Mouse (Mus musculus) liver, embryonic 12.5 days (tissue): ENCODE results near the gene Crybb1. TPM values are rescaled to one million over a fixed set of nuclear protein-coding genes. Genes with fewer than 3 reads are reported as not detected.

Experiments used
- ATAC-seq: fragments of 200-750 bp; cut with Nextera tagmentation; 2 replicates; pipeline ENCODE4 v1.8.0; 2017; ENCODE audit warnings: moderate number of reproducible peaks, mild to moderate bottlenecking, moderate library complexity
- H3K27ac ChIP-seq: fragments of 300-500 bp; sonication (generic); 2 replicates; pipeline ENCODE4 v1.5.1; 2016; ENCODE audit warnings: mild to moderate bottlenecking
- H3K27me3 ChIP-seq: fragments of 300-500 bp; sonication (generic); replicated peaks from 2 replicates; pipeline ENCODE4 v1.6.1; 2016; ENCODE audit warnings: mild to moderate bottlenecking, moderate library complexity
- H3K36me3 ChIP-seq: fragments of 300-500 bp; sonication (generic); 2 replicates; pipeline ENCODE4 v1.6.1; 2016; ENCODE audit warnings: mild to moderate bottlenecking, moderate library complexity
- H3K4me1 ChIP-seq: fragments of 300-500 bp; sonication (generic); 2 replicates; pipeline ENCODE4 v1.6.1; 2016
- H3K4me2 ChIP-seq: fragments of 300-500 bp; sonication (generic); 2 replicates; pipeline ENCODE4 v1.6.1; 2016; ENCODE audit warnings: mild to moderate bottlenecking, moderate library complexity
- H3K4me3 ChIP-seq: fragments of 300-500 bp; sonication (generic); 2 replicates; pipeline ENCODE4 v1.5.1; 2016; ENCODE audit warnings: mild to moderate bottlenecking, moderate library complexity
- H3K9ac ChIP-seq: fragments of 300-500 bp; sonication (generic); 2 replicates; pipeline ENCODE4 v1.6.1; 2016; ENCODE audit warnings: mild to moderate bottlenecking, moderate library complexity
- H3K9me3 ChIP-seq: fragments of 300-500 bp; sonication (generic); replicated peaks from 2 replicates; pipeline ENCODE4 v1.6.1; 2016; ENCODE audit warnings: mild to moderate bottlenecking, moderate library complexity
- WGBS: fragments of 180-500 bp; shearing (Covaris S2); methylation state at CpG from one replicate; pipeline ENCODE4 v1.1.7; 2016; ENCODE audit not compliant: insufficient replicate concordance; 5-methylcytosine and 5-hydroxymethylcytosine counted together
- polyA plus RNA-seq: library from polyadenylated mRNA; unstranded; fragments of >200 nt; fragmentation: Nextera tagmentation; extraction: Ambion mirVana; gene quantifications from 2 replicates; pipeline ENCODE4 v1.2.1, GENCODE M21; 2016

Gene Crybb1
- polyA plus RNA-seq, 1 experiment from 2014 or later, result 0.15 TPM

- WGBS, result 58% methylated on average over 22 of the region's 22 CpGs
- H3K27ac ChIP-seq, result no peak overlapping the region
- no peak for ATAC-seq
- 0 out of 2 replicates have a peak, but pooled peaks cover 11% of the 10 kb centered on the region for H3K27me3 ChIP-seq
- no peak overlapping the region for H3K4me2 ChIP-seq
- H3K9ac ChIP-seq, result no peak overlapping the region
- H3K36me3 ChIP-seq, result no peaks in the 10 kb centered on the region
- H3K4me1 ChIP-seq, result peaks cover 40% of the 10 kb centered on the region
- no peak overlapping the region for H3K4me3 ChIP-seq
- H3K9me3 ChIP-seq, result no peaks in the 10 kb centered on the region
Measured at GRCm38 (mm10) chr5:112217031-112217430, 38.6 kb upstream of the Crybb1 start.

GRCm38 (mm10) chr5:112218679-112219078 is 36.9 kb upstream of the Crybb1 start:
- Histone ChIP-seq H3K4me1 (peaks cover 38% of the 10 kb centered on the region), H3K4me2 (no peak overlapping the region), H3K9me3 (no peaks in the 10 kb centered on the region), H3K9ac (no peak overlapping the region), H3K36me3 (no peaks in the 10 kb centered on the region), H3K27ac (no peak overlapping the region), H3K4me3 (no peak overlapping the region), H3K27me3 (peaks cover 17% of the 10 kb centered on the region; the same call in 1 of the 2 replicates)
- WGBS, result 58% methylated on average over 4 of the region's 4 CpGs
- ATAC-seq, result no peak

DNA sequence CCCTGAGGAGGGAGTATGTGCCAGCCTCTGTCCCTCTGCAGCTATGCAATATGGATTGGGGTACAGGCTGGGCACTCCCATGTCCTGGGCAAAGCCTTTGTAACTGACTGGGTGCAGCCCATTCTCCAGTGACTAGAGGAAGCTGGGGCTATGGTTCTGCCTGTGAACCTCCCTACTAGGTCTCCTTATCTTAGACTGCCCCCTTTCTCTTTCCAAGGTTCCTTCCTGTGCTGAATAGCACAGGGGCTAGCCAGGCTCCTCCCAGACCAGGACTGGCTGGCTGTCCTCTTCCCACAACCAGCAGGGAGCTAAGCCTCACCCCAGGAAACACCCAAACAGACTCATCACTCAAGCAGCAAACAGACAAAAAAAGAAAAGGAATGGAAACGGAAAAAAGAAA is 36.2 kb upstream of the Crybb1 start:
- Histone ChIP-seq H3K27ac (no peak overlapping the region), H3K27me3 (peaks cover 23% of the 10 kb centered on the region), H3K4me2 (no peak overlapping the region), H3K4me3 (no peak overlapping the region), H3K9me3 (no peaks in the 10 kb centered on the region), H3K4me1 (peaks cover 31% of the 10 kb centered on the region), H3K36me3 (no peaks in the 10 kb centered on the region), H3K9ac (no peak overlapping the region)
- ATAC-seq, result 0 out of 2 replicates have a peak, but pooled peaks have one; percentile 48
- 5% methylated on average over 1 of the region's 1 CpGs for WGBS

DNA sequence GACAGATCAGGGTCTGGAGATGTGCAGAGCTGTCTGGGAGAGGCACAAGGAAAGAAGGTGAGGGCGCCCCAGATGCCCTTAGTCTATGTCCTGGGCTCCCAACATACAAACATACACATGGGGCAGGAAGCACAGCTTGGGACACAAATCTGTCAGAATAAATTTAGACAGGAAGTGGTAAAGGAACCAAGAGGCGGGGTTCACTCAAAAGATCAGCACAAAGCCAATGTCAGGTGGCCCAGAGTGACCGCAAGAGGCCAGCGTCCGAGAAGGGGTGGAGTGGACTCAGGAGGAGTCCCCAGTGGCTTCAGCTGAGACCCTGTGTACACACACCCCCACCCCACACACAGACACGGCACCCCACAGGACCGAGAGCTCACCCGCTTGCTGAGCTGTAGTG is 35.4 kb upstream of the Crybb1 start:
- no peak overlapping the region for H3K4me2 ChIP-seq
- no peaks in the 10 kb centered on the region for H3K9me3 ChIP-seq
- H3K9ac ChIP-seq, result no peak overlapping the region
- H3K27ac ChIP-seq, result no peak overlapping the region
- H3K36me3 ChIP-seq, result no peaks in the 10 kb centered on the region
- no peak overlapping the region for H3K4me3 ChIP-seq
- WGBS, result 38% methylated on average over 8 of the region's 8 CpGs
- peaks cover 27% of the 10 kb centered on the region for H3K4me1 ChIP-seq
- ATAC-seq, result no peak
- H3K27me3 ChIP-seq, result peaks cover 31% of the 10 kb centered on the region

DNA sequence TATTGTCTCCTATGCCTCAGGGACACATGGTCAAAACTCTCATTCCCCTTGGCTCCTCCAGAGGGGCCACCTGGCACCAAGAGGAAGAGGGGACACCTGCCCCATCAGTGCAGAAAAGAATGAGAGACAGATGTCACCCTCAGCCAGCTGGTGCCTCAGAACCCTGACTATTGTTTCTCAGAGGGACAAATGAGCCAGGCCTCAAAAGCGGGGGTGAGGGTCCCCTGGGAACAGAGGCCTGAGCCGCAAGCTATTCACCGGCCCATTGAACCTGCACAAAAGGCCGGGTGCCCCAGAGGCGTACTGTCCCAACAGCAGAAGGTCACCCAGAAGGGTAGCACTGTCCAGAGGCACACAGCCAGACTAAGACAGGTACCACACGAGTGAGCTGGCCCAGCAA is 30.0 kb upstream of the Crybb1 start:
- H3K36me3 ChIP-seq, result no peaks in the 10 kb centered on the region
- WGBS, result 61% methylated on average over 6 of the region's 6 CpGs
- H3K9me3 ChIP-seq, result no peaks in the 10 kb centered on the region
- H3K27ac ChIP-seq, result no peak overlapping the region
- H3K4me3 ChIP-seq, result no peak overlapping the region
- H3K4me1 ChIP-seq, result peaks cover 8% of the 10 kb centered on the region
- no peak overlapping the region for H3K4me2 ChIP-seq
- ATAC-seq, result no peak
- no peak overlapping the region for H3K9ac ChIP-seq
- H3K27me3 ChIP-seq, result peaks cover 78% of the 10 kb centered on the region

- Histone ChIP-seq H3K27ac (no peak overlapping the region), H3K27me3 (peaks cover 89% of the 10 kb centered on the region), H3K4me3 (0 out of 2 replicates have a peak overlapping the region, but pooled peaks have one; percentile 1), H3K36me3 (no peaks in the 10 kb centered on the region), H3K9ac (no peak overlapping the region), H3K4me1 (peaks cover 7% of the 10 kb centered on the region), H3K4me2 (peak overlapping the region; percentile 39), H3K9me3 (no peaks in the 10 kb centered on the region)
- ATAC-seq, result no peak
- 2% methylated on average over 30 of the region's 30 CpGs for WGBS
Measured at GRCm38 (mm10) chr5:112227354-112227753, 28.3 kb upstream of the Crybb1 start.

DNA sequence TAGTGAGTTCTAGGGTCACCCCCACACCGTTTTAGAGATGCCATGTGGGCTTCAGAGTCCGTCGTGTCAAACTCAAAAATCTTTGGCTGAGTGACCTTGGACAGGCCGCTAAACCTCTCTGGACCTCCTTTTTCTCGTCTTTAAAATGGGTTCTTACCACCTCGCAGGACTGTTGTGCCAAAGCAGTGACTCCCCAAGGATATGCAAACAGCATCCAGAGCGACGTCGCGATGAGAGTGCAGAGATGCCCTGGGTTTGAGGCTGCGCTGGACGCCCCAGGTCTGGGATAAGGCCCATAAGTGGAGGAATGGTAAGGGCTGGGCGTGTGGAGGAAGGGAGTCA is 27.7 kb upstream of the Crybb1 start:
- Histone ChIP-seq H3K27ac (no peak overlapping the region), H3K36me3 (no peaks in the 10 kb centered on the region), H3K27me3 (peaks cover 89% of the 10 kb centered on the region), H3K4me1 (peaks cover 7% of the 10 kb centered on the region), H3K9me3 (no peaks in the 10 kb centered on the region), H3K9ac (no peak overlapping the region), H3K4me2 (peak overlapping the region; percentile 33; the same call in 1 of the 2 replicates), H3K4me3 (no peak overlapping the region)
- WGBS, result 5% methylated on average over 13 of the region's 13 CpGs
- ATAC-seq, result no peak

GRCm38 (mm10) chr5:112228240-112229076 is 27.2 kb upstream of the Crybb1 start:
- Histone ChIP-seq H3K4me2 (peak overlapping the region; percentile 33), H3K4me3 (peak overlapping the region; percentile 15; the same call in 1 of the 2 replicates)

GRCm38 (mm10) chr5:112235806-112236205 is 19.8 kb upstream of the Crybb1 start:
- no peak overlapping the region for H3K4me2 ChIP-seq
- H3K36me3 ChIP-seq, result no peaks in the 10 kb centered on the region
- WGBS, result 61% methylated on average over 5 of the region's 5 CpGs
- no peak overlapping the region for H3K9ac ChIP-seq
- H3K4me3 ChIP-seq, result no peak overlapping the region
- H3K4me1 ChIP-seq, result peaks cover 15% of the 10 kb centered on the region
- no peak for ATAC-seq
- H3K27ac ChIP-seq, result no peak overlapping the region
- no peaks in the 10 kb centered on the region for H3K9me3 ChIP-seq
- H3K27me3 ChIP-seq, result peaks cover 53% of the 10 kb centered on the region

More at GRCm38 (mm10) chr5:112228240-112229076, 27.2 kb upstream of the Crybb1 start:
- Histone ChIP-seq H3K27me3 (peaks cover 85% of the 10 kb centered on the region), H3K4me1 (peaks cover 7% of the 10 kb centered on the region), H3K36me3 (no peaks in the 10 kb centered on the region), H3K27ac (no peak overlapping the region), H3K9ac (no peak overlapping the region), H3K9me3 (no peaks in the 10 kb centered on the region)
- WGBS, result 3% methylated on average over 57 of the region's 57 CpGs
- ATAC-seq, result no peak

GRCm38 (mm10) chr5:112236631-112237030 is 19.0 kb upstream of the Crybb1 start:
- 62% methylated on average over 2 of the region's 2 CpGs for WGBS
- Histone ChIP-seq H3K4me2 (no peak overlapping the region), H3K4me3 (no peak overlapping the region), H3K36me3 (no peaks in the 10 kb centered on the region), H3K27me3 (peaks cover 45% of the 10 kb centered on the region), H3K9me3 (no peaks in the 10 kb centered on the region), H3K9ac (no peak overlapping the region), H3K4me1 (peaks cover 23% of the 10 kb centered on the region), H3K27ac (no peak overlapping the region)
- no peak for ATAC-seq

- H3K4me2 ChIP-seq, result no peak overlapping the region
- H3K4me3 ChIP-seq, result no peak overlapping the region
- H3K9ac ChIP-seq, result no peak overlapping the region
- H3K9me3 ChIP-seq, result peaks cover under 1% of the 10 kb centered on the region; the same call in 1 of the 2 replicates
- peaks cover 41% of the 10 kb centered on the region for H3K27me3 ChIP-seq
- no peaks in the 10 kb centered on the region for H3K36me3 ChIP-seq
- WGBS, result 30% methylated on average over 16 of the region's 16 CpGs
- no peak for ATAC-seq
- no peak overlapping the region for H3K27ac ChIP-seq
- H3K4me1 ChIP-seq, result peaks cover 31% of the 10 kb centered on the region
Measured at GRCm38 (mm10) chr5:112237439-112237838, 18.2 kb upstream of the Crybb1 start.

DNA sequence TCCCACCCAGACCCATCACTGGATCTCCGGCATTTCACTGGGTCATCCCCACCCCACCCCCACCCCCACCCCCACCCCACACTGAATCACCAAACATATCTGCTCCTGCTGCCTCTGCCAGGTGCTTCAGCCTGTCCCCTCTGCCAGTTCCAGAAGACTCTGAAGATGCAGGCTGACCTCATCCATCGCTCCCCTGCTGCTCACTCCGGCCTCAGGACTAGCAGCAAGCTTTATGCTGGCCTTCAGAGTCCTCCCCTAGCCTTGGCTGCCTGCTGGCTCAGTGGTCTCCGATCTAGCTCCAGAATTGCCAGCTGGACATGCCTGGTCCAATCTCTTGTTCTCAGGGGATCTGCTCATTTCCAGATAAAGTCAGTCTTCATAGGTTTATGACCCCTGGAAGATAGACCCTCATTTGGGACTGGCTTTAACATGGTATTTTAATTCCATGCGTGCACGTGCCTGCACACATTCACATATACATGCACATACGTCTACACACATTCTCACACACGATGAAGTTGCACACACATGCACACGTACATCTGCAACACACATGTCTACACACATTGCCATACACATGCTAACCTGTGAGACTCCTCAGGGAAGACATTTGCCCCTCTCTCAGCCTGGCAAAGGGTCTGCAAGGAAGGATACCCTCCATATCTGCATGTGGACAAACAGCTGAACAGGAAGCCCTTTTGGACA is 17.6 kb upstream of the Crybb1 start:
- no peaks in the 10 kb centered on the region for H3K36me3 ChIP-seq
- no peak overlapping the region for H3K9ac ChIP-seq
- no peak overlapping the region for H3K27ac ChIP-seq
- H3K9me3 ChIP-seq, result peaks cover 6% of the 10 kb centered on the region
- no peak overlapping the region for H3K4me3 ChIP-seq
- H3K27me3 ChIP-seq, result peaks cover 41% of the 10 kb centered on the region
- ATAC-seq, result no peak
- H3K4me1 ChIP-seq, result peaks cover 37% of the 10 kb centered on the region
- H3K4me2 ChIP-seq, result no peak overlapping the region
- WGBS, result 55% methylated on average over 9 of the region's 9 CpGs
